Mouse (Mus musculus): ENCODE measurements around the gene Gm17026. TPM values are rescaled to one million over a fixed set of nuclear protein-coding genes. Genes with fewer than 3 reads are reported as not detected.

Gm17026 gene
- polyA plus RNA-seq (2012; fragmentation: generic; extraction: Trizol): not detected

DNA sequence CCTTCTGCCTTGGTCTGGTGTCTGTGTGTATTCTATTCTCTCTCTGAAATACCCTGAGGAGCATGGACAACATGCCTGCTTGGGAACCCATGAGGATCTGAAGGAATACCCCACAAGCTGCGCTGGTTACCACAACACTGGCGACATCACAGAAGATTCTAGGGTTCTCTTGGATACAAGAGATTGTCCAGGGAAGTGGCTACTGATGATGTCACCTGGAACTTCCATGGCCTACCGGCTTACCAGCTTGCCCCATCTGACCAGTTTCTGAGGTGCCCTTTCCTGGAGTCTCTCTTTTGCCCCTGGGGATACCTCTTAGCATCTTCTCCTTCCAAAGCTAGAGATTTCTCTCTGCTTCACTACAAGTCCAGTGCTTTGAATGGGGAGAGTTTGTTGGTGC, at the start of gene Gm17026:
TSS of gene Gm17026 (minus strand) at position 101 of the 400 bp plus-strand sequence.

DNA sequence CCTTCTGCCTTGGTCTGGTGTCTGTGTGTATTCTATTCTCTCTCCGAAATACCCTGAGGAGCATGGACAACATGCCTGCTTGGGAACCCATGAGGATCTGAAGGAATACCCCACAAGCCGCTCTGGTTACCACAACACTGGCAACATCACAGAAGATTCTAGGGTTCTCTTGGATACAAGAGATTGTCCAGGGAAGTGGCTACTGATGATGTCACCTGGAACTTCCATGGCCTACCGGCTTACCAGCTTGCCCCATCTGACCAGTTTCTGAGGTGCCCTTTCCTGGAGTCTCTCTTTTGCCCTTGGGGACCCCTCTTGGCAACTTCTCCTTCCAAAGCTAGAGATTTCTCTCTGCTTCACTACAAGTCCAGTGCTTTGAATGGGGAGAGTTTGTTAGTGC, 37.4 kb upstream of the Gm17026 start, which contains the start of gene Gm9611:
TSS of gene Gm9611 (minus strand) at position 101 of the 400 bp plus-strand sequence.

Other genes starting within 250 kb of the Gm17026 start
- gene Gm7951, start 142.7 kb downstream of the Gm17026 start, polyA plus RNA-seq (2012; fragmentation: generic; extraction: Trizol): not detected
- gene Gm17027, start 97.4 kb downstream of the Gm17026 start, polyA plus RNA-seq (2012; fragmentation: generic; extraction: Trizol): not detected
- gene Gm3573, start 69.3 kb downstream of the Gm17026 start, polyA plus RNA-seq (2012; fragmentation: generic; extraction: Trizol): not detected
- gene Gm9611, start 37.3 kb upstream of the Gm17026 start, polyA plus RNA-seq (2012; fragmentation: generic; extraction: Trizol): not detected
- gene Gm7995, start 50.2 kb upstream of the Gm17026 start, polyA plus RNA-seq (2012; fragmentation: generic; extraction: Trizol): not detected
- not detected for gene Gm8005, start 179.6 kb upstream of the Gm17026 start, polyA plus RNA-seq (2012; fragmentation: generic; extraction: Trizol)
- gene Gm8011, start 203.8 kb upstream of the Gm17026 start, polyA plus RNA-seq (2012; fragmentation: generic; extraction: Trizol): not detected
- gene Gm8020, start 242.3 kb upstream of the Gm17026 start, polyA plus RNA-seq (2012; fragmentation: generic; extraction: Trizol): not detected